Mouse (Mus musculus) lung, postnatal 0 days (tissue): ENCODE measurements around the gene Tldc2. TPM values are rescaled to one million over a fixed set of nuclear protein-coding genes. Genes with fewer than 3 reads are reported as not detected.
A peak's percentile ranks its signal among the peaks of the same experiment; 100 is the strongest.

Source experiments
- ATAC-seq: fragments of 200-750 bp; cut with Nextera tagmentation; 2 replicates; pipeline ENCODE4 v1.8.0; 2017; ENCODE audit warnings: moderate library complexity
- DNase-seq: peaks from one replicate; pipeline ENCODE4 v3.0.0-alpha.2; 2016; ENCODE audit warnings: low spot score
- H3K27ac ChIP-seq: fragments of 300-500 bp; sonication (generic); 2 replicates; pipeline ENCODE4 v1.5.1; 2014; ENCODE audit warnings: antibody characterized with exemption, mild to moderate bottlenecking, low read length, mixed read lengths
- H3K27me3 ChIP-seq: fragments of 300-500 bp; sonication (generic); replicated peaks from 2 replicates; pipeline ENCODE4 v1.6.1; 2014; ENCODE audit warnings: low read length, mixed read lengths; ENCODE audit not compliant: insufficient read depth
- H3K36me3 ChIP-seq: fragments of 300-500 bp; sonication (generic); 2 replicates; pipeline ENCODE4 v1.6.1; 2014; ENCODE audit warnings: low read length, mixed read lengths; ENCODE audit not compliant: insufficient read depth
- H3K4me1 ChIP-seq: fragments of 300-500 bp; sonication (generic); 2 replicates; pipeline ENCODE4 v1.6.1; 2014; ENCODE audit warnings: antibody characterized with exemption, low read depth, low read length, mixed read lengths; ENCODE audit not compliant: insufficient read depth
- H3K4me2 ChIP-seq: fragments of 300-500 bp; sonication (generic); replicated peaks from 2 replicates; pipeline ENCODE4 v1.6.1; 2014; ENCODE audit warnings: low read depth, mild to moderate bottlenecking, low read length, moderate library complexity, mixed read lengths
- H3K4me3 ChIP-seq: fragments of 300-500 bp; sonication (generic); 2 replicates; pipeline ENCODE4 v1.5.1; 2014; ENCODE audit warnings: low read depth, low read length
- H3K9ac ChIP-seq: fragments of 300-500 bp; sonication (generic); replicated peaks from 2 replicates; pipeline ENCODE4 v1.6.1; 2014; ENCODE audit warnings: low read depth, mild to moderate bottlenecking
- H3K9me3 ChIP-seq: fragments of 300-500 bp; sonication (generic); 2 replicates; pipeline ENCODE4 v1.6.1; 2016; ENCODE audit warnings: low read length, mixed read lengths
- CTCF ChIP-seq: IDR thresholded peaks from 2 replicates; pipeline ENCODE4 v1.5.1; 2016; ENCODE audit warnings: antibody characterized with exemption, mild to moderate bottlenecking
- EP300 ChIP-seq: IDR thresholded peaks from 2 replicates; pipeline ENCODE4 v1.6.1; 2016; ENCODE audit warnings: antibody characterized with exemption, mild to moderate bottlenecking, control low read depth
- WGBS: fragments of 180-500 bp; shearing (Covaris S2); extraction: QIAGEN DNeasy Blood & Tissue Kit; methylation state at CpG from one replicate; pipeline ENCODE4 v1.1.7; 2014; 5-methylcytosine and 5-hydroxymethylcytosine counted together
- polyA plus RNA-seq: library from polyadenylated mRNA; unstranded; fragments of >200 nt; fragmentation: Nextera tagmentation; extraction: Ambion mirVana; gene quantifications from 2 replicates; pipeline ENCODE4 v1.2.1, GENCODE M21; 2015

Tldc2 gene
- polyA plus RNA-seq, 1 experiment from 2014 or later = not detected

DNA sequence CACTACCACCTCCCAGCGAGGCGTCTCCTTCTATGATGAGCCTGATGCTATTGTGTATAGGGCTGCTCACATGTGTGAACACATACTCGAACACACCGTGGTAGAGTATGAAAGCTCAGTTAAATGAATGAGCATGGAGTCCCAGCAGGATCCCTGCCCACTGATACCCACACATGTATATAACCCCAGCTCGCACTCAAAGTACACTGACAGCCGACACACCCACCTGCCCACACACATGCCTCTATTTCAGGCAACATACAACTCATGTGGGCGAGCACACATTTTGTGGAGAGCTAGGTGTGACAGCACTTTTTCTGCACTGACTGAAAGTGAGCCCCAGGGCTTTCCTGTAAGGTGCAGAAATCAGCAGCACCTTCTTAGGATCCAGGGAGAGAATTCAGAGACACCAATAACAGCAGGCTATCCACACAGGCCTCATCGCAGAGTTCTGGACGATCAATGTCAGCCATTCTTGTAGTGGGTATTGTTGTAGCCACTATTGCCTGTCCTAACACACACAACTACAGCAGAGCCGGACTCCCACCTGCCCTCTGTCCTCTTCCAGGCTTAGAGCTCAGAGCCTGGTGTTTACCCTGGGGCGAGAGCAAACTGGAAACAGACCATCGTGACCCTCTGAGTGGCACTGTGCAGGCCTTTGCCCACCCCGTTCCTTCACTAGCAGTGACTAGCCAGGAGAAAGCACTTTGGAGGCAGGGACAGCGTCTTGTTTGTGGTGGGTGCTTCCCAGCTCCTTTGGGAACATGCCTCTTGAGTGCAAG, 872 bp downstream of the Tldc2 start:
- Histone ChIP-seq H3K9ac (no peak overlapping the region), H3K4me1 (no peaks in the 10 kb centered on the region), H3K4me2 (no peak overlapping the region), H3K9me3 (no peaks in the 10 kb centered on the region), H3K27ac (no peak overlapping the region), H3K27me3 (no peaks in the 10 kb centered on the region), H3K4me3 (no peak overlapping the region), H3K36me3 (no peaks in the 10 kb centered on the region)
- 76% methylated on average over 14 of the region's 14 CpGs for WGBS
- ATAC-seq (no peak), DNase-seq (no peak)
- no peak for TF ChIP-seq CTCF
- no peak for TF ChIP-seq EP300

DNA sequence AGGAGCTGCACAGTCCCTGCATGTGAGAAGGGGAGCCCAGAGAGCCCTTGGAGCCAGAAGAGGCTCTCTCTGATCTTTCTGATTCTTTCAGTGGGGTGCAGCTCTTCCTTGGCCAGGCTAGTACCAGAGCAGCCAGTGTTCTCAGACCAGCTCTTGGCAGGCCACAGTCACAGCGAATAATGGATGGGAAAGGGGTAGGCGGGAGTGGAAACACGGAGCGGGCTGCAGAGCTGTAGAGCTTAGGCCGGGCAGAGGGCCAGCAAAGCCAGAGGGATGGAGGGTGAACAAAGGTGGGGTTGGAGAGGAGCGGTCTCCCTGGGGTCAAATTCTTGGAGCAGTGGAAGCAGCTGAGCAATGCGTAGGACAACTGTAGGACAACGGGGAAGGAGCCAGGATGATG, 5.2 kb downstream of the Tldc2 start:
- no peaks in the 10 kb centered on the region for H3K4me1 ChIP-seq
- DNase-seq = peak; percentile 33
- no peak overlapping the region for H3K4me2 ChIP-seq
- no peak overlapping the region for H3K4me3 ChIP-seq
- H3K9me3 ChIP-seq = no peaks in the 10 kb centered on the region
- no peak overlapping the region for H3K27ac ChIP-seq
- ATAC-seq = no peak; the same call in 1 of the 2 replicates
- no peak overlapping the region for H3K9ac ChIP-seq
- no peak for TF ChIP-seq EP300
- TF ChIP-seq CTCF = no peak
- 19% methylated on average over 8 of the region's 8 CpGs for WGBS
- H3K36me3 ChIP-seq = no peaks in the 10 kb centered on the region
- H3K27me3 ChIP-seq = no peaks in the 10 kb centered on the region

DNA sequence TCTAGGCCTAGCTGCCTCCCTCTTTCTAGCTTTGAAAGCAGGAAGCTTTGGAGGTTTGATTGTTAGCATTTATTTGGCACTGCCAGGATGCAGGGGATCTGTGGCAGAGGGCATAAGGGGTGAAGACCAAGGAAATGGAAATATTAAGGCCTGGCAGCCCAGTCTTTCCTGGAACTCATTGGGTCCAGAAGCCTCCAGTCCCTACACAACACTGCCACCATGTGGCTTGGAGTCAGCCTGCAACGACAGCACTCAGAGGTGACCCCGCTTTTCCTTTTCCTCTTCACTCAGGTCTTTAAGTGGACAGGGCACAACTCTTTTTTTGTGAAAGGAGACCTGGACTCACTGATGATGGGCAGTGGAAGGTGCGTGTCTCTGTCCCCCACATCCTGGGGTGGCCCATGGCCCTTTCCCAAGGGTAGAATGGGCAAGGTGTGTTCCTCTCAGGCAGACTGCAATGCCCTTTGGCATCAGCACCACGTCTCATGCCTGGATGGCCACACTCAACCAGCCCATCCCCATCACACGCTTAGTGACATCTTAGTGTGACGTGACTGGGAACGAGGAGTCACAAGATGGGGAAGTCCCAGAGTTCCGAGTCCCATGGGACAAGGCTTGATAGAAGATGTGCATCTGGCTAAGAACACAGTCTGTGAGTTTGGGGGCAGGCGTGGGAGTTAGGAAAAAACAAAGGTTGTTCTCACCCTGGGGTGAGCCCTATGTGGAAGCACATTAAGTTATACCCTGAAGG, 8.3 kb downstream of the Tldc2 start:
- no peak overlapping the region for H3K9ac ChIP-seq
- ATAC-seq = peak; percentile 55; the same call in 1 of the 2 replicates

DNA sequence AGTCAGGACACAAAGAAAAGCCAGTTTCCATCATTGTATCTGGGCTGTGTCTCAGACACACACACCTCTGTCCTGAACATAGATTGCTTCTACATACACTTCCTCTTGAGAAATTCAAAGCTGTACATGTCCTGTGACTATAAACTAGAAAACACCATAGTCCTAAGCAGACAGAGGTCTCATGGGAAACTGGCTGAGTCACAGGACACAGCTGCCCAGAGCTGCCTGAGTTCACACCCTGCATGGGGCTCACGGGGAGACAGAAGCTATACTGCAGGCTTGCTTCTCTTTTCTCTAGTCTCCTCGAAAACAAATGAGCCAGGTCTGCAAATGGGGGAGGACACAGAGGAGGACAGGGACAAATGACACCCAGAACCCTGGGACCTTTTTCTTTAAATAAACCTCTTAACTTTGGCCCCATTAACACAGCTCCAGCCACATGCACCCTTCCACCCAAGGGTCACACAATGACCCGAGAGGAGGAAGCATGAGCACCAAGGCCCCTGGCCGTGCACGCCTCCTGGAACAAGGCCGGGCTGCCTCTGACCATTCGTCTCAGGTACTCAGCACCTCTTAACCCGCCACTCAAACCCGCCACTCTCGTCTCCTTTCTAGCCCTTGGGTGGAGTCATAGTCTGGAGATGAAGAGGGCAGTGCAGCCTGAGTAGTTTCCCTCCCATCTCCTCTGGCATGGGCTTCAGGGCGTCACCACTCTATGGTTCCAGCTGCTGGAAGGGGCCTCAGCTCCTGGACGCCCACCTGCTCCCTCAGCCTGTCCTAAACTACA, 12.9 kb downstream of the Tldc2 start:
- H3K9ac ChIP-seq = no peak overlapping the region
- H3K4me2 ChIP-seq = no peak overlapping the region
- no peak overlapping the region for H3K4me3 ChIP-seq
- peak; percentile 84 for DNase-seq
- no peaks in the 10 kb centered on the region for H3K4me1 ChIP-seq
- no peak for TF ChIP-seq EP300
- TF ChIP-seq CTCF = no peak
- H3K27me3 ChIP-seq = no peaks in the 10 kb centered on the region
- peak overlapping the region; percentile 27; the same call in 1 of the 2 replicates for H3K27ac ChIP-seq
- WGBS = 53% methylated on average over 12 of the region's 12 CpGs
- H3K9me3 ChIP-seq = no peaks in the 10 kb centered on the region
- H3K36me3 ChIP-seq = peaks cover 19% of the 10 kb centered on the region
- ATAC-seq = peak; percentile 92

More for the DNA sequence above, 8.3 kb downstream of the Tldc2 start:
- H3K27ac ChIP-seq = no peak overlapping the region
- H3K4me2 ChIP-seq = no peak overlapping the region
- DNase-seq = peak; percentile 78
- no peaks in the 10 kb centered on the region for H3K9me3 ChIP-seq
- 64% methylated on average over 9 of the region's 9 CpGs for WGBS
- H3K4me1 ChIP-seq = no peaks in the 10 kb centered on the region
- H3K4me3 ChIP-seq = no peak overlapping the region
- 0 out of 2 replicates have a peak, but pooled peaks cover 4% of the 10 kb centered on the region for H3K36me3 ChIP-seq
- TF ChIP-seq CTCF (peak; percentile 93), EP300 (no peak)
- H3K27me3 ChIP-seq = no peaks in the 10 kb centered on the region

DNA sequence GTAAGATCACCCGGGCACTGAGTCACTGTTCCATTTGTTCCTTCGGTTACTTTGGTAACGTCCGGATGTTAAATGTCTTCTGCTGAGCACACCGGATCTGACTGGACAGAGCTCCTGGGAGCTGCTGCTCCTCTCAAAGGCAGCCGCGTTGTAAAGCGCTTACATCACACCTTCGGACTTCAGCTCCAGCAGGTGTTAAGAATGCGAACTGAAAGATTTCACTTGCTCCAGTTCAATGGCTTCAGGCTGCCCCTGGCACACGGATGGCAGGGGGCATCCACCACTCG, 13.4 kb downstream of the Tldc2 start:
- H3K4me2 ChIP-seq = no peak overlapping the region

DNA sequence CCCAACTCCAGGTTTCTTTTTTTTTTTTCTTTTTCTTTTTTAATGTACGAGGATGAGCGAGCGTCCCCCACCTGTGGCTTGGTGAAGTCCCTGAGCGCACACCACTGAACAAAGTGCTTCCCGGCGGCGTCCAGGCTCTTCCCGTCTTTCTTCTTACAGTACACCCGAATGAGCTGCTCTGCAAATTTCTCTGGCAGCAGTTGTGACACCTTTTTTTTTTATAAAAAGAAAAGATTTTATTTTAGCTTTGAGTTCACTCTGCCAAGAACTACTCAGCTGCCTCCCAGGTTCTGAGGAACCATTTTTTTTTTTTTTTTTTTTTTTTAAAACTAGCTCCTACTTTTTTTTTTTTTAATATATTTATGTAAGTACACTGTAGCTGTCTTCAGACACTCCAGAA, 14.8 kb downstream of the Tldc2 start:
- ATAC-seq (no peak), DNase-seq (no peak)
- no peak for TF ChIP-seq EP300
- no peak for TF ChIP-seq CTCF
- no peak overlapping the region for H3K4me2 ChIP-seq
- WGBS = 93% methylated on average over 9 of the region's 9 CpGs
- no peaks in the 10 kb centered on the region for H3K4me1 ChIP-seq
- peaks cover 25% of the 10 kb centered on the region for H3K36me3 ChIP-seq
- no peaks in the 10 kb centered on the region for H3K9me3 ChIP-seq
- H3K9ac ChIP-seq = no peak overlapping the region
- no peaks in the 10 kb centered on the region for H3K27me3 ChIP-seq
- H3K27ac ChIP-seq = no peak overlapping the region
- no peak overlapping the region for H3K4me3 ChIP-seq

More for the DNA sequence above, 13.4 kb downstream of the Tldc2 start:
- TF ChIP-seq CTCF (no peak), EP300 (no peak)
- Histone ChIP-seq H3K27me3 (no peaks in the 10 kb centered on the region), H3K4me3 (no peak overlapping the region), H3K36me3 (peaks cover 24% of the 10 kb centered on the region), H3K4me1 (no peaks in the 10 kb centered on the region), H3K9me3 (no peaks in the 10 kb centered on the region), H3K9ac (no peak overlapping the region), H3K27ac (peak overlapping the region; percentile 27; the same call in 1 of the 2 replicates)
- peak; percentile 79 for ATAC-seq
- DNase-seq = peak; percentile 65
- WGBS = 63% methylated on average over 12 of the region's 12 CpGs
